Mouse (Mus musculus) testis, adult 2 months (tissue): ENCODE results near the gene Nfib. TPM values are rescaled to one million over a fixed set of nuclear protein-coding genes. Genes with fewer than 3 reads are reported as not detected.

ENCODE experiments used
- H3K27ac ChIP-seq: fragments of 200-500 bp; 2 replicates; pipeline ENCODE4 v1.5.1; 2012; ENCODE audit warnings: low read depth, low read length; ENCODE audit not compliant: control insufficient read depth, insufficient read depth
- H3K27me3 ChIP-seq: fragments of 200-500 bp; 2 replicates; pipeline ENCODE4 v1.6.1; 2012; ENCODE audit warnings: mild to moderate bottlenecking, low read length, moderate library complexity; ENCODE audit not compliant: control insufficient read depth, insufficient read depth
- H3K36me3 ChIP-seq: fragments of 200-500 bp; 2 replicates; pipeline ENCODE4 v1.6.1; 2012; ENCODE audit warnings: mild to moderate bottlenecking, low read length; ENCODE audit not compliant: control insufficient read depth, insufficient read depth
- H3K4me1 ChIP-seq: fragments of 200-500 bp; 2 replicates; pipeline ENCODE4 v1.6.1; 2012; ENCODE audit warnings: low read length; ENCODE audit not compliant: control insufficient read depth, insufficient read depth
- H3K4me3 ChIP-seq: fragments of 200-500 bp; 2 replicates; pipeline ENCODE4 v1.5.1; 2012; ENCODE audit warnings: low read depth, mild to moderate bottlenecking, low read length, moderate library complexity, mixed read lengths; ENCODE audit not compliant: control insufficient read depth
- CTCF ChIP-seq: fragments of 200-500 bp; IDR thresholded peaks from 2 replicates; pipeline ENCODE4 v1.5.1; 2012; ENCODE audit warnings: low read depth, mild to moderate bottlenecking, inconsistent platforms, low read length, moderate library complexity; ENCODE audit not compliant: control insufficient read depth, insufficient read depth, insufficient replicate concordance
- POLR2A ChIP-seq: fragments of 200-500 bp; IDR thresholded peaks from 2 replicates; pipeline ENCODE4 v1.6.1; 2012; ENCODE audit warnings: low read depth, mild to moderate bottlenecking, inconsistent platforms, low read length, moderate library complexity; ENCODE audit not compliant: control insufficient read depth
- polyA plus RNA-seq: library from polyadenylated mRNA; depleted of rRNA; stranded (reverse); fragments of >200 nt; gene quantifications from 2 replicates; pipeline ENCODE4 v1.2.3, GENCODE M21; 2012

Gene Nfib
- polyA plus RNA-seq, 1 experiment = 1.2 TPM

DNA sequence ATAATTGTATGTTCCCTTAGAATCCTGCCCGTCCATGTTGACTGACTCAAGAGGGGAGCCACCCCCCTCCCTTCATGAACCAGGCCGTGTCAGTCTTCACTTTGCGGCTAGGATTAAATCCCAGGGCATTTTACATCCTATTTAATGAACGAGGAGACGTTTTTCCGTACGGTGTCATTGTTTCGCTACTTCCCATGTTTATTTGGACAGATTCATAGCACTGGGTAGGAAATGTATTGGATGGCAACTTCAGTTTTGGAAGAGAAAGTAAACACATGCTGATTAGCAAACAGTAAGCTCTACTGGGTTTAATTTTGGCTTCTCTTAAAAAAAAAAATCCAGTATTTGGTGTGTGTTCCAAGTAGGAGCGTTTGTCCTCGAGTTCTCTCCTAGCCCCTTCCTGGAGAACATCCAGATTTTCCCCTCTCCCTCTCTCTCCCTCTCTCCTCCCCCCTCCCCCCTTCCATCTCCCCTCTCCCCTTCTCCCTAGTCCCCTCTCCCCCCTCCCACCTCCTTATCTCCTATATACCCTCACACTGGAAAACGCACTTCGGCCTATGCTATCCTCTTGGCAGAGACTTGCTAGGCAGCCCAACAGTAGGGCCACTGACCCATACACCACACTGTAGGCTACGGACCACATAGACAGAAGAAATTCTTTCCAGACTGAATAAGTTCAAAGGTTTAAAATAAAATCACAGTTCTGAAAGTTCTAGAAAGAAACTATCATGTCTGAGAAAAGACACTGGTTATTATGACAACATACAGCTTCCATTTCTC lies 271.4 kb downstream of the Nfib start:
- H3K4me1 ChIP-seq = no peaks in the 10 kb centered on the region
- no peak overlapping the region for H3K27ac ChIP-seq
- H3K4me3 ChIP-seq = no peak overlapping the region
- TF ChIP-seq POLR2A = no peak
- no peak for TF ChIP-seq CTCF
- H3K27me3 ChIP-seq = no peaks in the 10 kb centered on the region
- no peaks in the 10 kb centered on the region for H3K36me3 ChIP-seq

DNA sequence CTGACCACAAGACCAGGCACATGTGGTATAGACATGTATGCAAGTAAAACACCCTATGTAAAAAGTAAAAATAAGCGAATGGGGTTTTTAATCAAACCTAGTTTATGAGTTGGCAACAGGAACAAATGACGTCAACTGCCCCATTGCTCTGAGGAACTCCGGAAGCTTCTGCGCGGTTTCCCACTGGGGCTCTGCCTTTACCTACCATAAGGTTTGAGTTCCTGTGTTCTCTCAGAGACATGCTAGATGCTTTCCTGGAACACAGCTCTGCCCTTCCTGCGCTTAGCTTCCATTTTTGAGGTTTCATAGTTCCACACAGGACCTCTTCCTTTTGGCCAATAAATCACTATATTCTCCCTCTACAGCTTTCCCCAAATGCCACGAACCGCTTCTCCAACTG lies 273.7 kb downstream of the Nfib start:
- no peaks in the 10 kb centered on the region for H3K36me3 ChIP-seq
- TF ChIP-seq POLR2A (no peak), CTCF (no peak)
- no peaks in the 10 kb centered on the region for H3K27me3 ChIP-seq
- no peak overlapping the region for H3K4me3 ChIP-seq
- no peak overlapping the region for H3K27ac ChIP-seq
- H3K4me1 ChIP-seq = no peaks in the 10 kb centered on the region

DNA sequence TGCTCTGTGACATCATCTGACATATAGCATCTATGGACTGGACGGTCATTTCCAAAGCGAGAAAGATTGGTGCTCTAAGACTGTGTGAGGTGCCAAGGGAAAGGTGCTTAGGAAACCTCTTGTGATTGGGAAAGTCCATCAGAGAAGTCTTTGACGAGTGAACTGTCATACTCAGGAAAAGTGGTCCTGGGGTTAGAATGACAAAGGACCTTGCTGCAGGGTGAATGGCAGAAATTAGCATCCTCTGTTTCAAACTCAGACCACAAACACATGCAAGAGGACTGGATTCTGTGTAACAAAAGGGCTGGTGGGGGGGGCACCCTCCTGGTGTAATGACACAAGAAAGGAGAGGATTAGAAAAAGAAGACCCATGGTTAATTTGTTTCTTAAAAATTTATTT lies 274.7 kb downstream of the Nfib start:
- no peak overlapping the region for H3K27ac ChIP-seq
- H3K36me3 ChIP-seq = no peaks in the 10 kb centered on the region
- H3K27me3 ChIP-seq = no peaks in the 10 kb centered on the region
- no peak for TF ChIP-seq CTCF
- TF ChIP-seq POLR2A = no peak
- no peak overlapping the region for H3K4me3 ChIP-seq
- no peaks in the 10 kb centered on the region for H3K4me1 ChIP-seq

DNA sequence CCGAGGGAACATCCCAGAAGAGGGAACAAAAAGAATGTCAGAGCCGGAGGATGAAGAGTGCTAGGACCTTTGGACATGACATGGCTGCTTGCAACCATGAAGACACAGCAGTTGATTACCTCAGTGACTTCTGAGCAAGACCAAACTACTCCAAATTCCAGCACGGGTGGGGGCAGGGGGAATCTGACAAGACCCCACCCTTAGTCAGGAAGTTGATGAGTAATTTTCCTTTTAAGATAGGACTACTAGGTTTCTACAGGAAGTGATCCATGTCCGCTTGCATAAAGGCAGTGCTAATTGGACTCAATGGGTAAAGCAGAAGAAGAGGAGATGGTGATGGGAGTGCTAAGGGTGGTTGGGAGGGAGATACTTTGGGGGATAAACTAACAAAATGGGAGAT lies 279.3 kb downstream of the Nfib start:
- TF ChIP-seq CTCF (no peak), POLR2A (no peak)
- no peak overlapping the region for H3K4me3 ChIP-seq
- H3K36me3 ChIP-seq = no peaks in the 10 kb centered on the region
- H3K27me3 ChIP-seq = no peaks in the 10 kb centered on the region
- H3K4me1 ChIP-seq = no peaks in the 10 kb centered on the region
- H3K27ac ChIP-seq = no peak overlapping the region

DNA sequence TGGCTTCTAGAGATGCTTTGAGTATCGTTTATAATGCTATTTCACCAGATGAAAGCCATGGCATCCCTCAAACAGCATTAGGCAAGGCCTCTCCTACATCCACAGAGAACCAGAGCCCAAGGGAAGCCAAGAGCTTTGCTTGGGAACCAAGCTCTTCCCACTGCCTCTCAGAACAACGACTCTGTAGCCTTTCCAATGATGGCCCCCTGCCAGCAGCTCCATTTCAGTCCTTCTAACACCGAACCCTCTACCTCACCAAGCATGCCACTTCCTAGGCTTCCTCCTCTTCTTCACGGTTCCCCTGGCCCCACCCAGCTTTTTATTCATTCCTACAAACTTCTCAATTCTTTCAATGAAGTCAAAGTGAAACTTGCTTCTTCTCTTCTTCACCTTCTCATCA lies 287.3 kb downstream of the Nfib start:
- Histone ChIP-seq H3K4me1 (no peaks in the 10 kb centered on the region), H3K27me3 (no peaks in the 10 kb centered on the region), H3K27ac (no peak overlapping the region), H3K36me3 (no peaks in the 10 kb centered on the region), H3K4me3 (no peak overlapping the region)
- no peak for TF ChIP-seq CTCF
- no peak for TF ChIP-seq POLR2A

DNA sequence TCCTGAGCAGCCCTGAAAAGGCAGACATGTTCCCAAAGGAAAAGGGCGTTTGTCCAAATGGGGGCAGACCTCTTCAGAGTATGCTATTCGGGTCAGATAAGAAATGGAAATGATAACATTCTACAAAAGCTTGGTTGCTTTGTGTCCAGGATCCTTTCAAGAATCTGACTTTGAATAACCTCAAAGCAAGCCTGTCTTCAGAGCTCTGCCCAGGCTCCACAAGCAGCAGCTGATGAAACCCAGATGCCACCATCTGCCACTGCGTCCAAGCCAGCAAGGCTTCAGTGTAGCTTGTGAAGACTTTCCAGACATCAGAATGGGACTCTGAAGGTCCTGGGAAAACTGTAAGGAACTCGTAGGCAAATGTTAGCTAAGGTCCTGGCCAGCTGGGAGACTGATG lies 289.7 kb downstream of the Nfib start:
- no peaks in the 10 kb centered on the region for H3K4me1 ChIP-seq
- H3K27me3 ChIP-seq = no peaks in the 10 kb centered on the region
- TF ChIP-seq POLR2A = no peak
- no peak for TF ChIP-seq CTCF
- H3K4me3 ChIP-seq = no peak overlapping the region
- no peak overlapping the region for H3K27ac ChIP-seq
- H3K36me3 ChIP-seq = no peaks in the 10 kb centered on the region

DNA sequence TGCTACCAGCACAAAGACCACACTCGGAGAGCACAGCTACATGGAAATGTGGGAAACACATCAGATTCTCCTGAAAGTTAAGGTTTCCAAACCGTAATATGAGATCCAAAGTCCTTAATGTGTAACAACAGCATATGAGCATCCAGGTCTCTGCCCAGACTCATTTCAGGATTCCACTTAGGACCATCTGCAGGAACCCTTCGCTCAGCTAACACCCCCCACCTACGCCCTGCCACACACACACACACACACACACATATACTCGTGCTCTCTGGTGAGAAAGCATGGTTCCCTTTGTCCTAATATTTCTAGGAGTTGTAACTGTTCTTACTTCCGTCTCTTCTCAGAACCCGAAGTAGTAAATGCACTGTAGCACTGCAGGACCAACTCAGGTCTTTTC lies 292.9 kb downstream of the Nfib start:
- Histone ChIP-seq H3K4me3 (no peak overlapping the region), H3K27me3 (no peaks in the 10 kb centered on the region), H3K36me3 (no peaks in the 10 kb centered on the region), H3K27ac (no peak overlapping the region), H3K4me1 (no peaks in the 10 kb centered on the region)
- TF ChIP-seq CTCF = no peak
- TF ChIP-seq POLR2A = no peak

DNA sequence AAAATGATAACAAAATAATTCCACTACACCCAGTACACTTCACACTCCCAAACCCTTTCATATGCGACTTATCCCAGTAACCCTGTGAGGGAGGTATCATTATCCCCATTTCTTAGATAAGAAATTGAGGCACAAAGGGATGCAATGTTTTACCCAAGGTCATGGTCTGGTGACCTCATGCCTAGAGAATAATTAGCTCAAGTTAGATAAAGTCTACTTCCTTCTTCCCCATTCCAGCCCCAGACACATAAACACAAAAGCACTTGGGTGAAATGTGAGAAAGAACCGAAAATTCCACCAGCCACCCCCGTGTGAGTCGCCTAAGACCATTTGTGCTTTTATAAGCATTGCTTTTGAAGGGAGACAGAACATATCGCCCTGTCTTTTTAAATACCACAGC lies 293.6 kb downstream of the Nfib start:
- Histone ChIP-seq H3K27ac (no peak overlapping the region), H3K4me1 (no peaks in the 10 kb centered on the region), H3K4me3 (no peak overlapping the region), H3K27me3 (no peaks in the 10 kb centered on the region), H3K36me3 (no peaks in the 10 kb centered on the region)
- no peak for TF ChIP-seq CTCF
- no peak for TF ChIP-seq POLR2A
